Mouse (Mus musculus) bone marrow, adult 2 months (tissue): ENCODE measurements around the gene Camta1.

Experiments
- CTCF ChIP-seq: fragments of 200-500 bp; IDR thresholded peaks from 2 replicates; pipeline ENCODE4 v1.5.1; 2011; ENCODE audit warnings: low read length, control low read depth; ENCODE audit not compliant: control insufficient read depth, insufficient read depth
- POLR2A ChIP-seq: fragments of 200-500 bp; IDR thresholded peaks from 2 replicates; pipeline ENCODE4 v1.6.1; 2011; ENCODE audit warnings: low read depth, mild to moderate bottlenecking, control low read depth, low read length, borderline replicate concordance; ENCODE audit not compliant: control insufficient read depth

- TF ChIP-seq CTCF (no peak), POLR2A (no peak)
Observed at GRCm38 (mm10) chr4:151902689-151903241, 41.1 kb upstream of the Camta1 start.
